Mouse (Mus musculus): ENCODE measurements around the gene Bbx. TPM values are rescaled to one million over a fixed set of nuclear protein-coding genes. Genes with fewer than 3 reads are reported as not detected.

Gene Bbx
- polyA plus RNA-seq, 1 experiment, result 7.2 TPM

DNA sequence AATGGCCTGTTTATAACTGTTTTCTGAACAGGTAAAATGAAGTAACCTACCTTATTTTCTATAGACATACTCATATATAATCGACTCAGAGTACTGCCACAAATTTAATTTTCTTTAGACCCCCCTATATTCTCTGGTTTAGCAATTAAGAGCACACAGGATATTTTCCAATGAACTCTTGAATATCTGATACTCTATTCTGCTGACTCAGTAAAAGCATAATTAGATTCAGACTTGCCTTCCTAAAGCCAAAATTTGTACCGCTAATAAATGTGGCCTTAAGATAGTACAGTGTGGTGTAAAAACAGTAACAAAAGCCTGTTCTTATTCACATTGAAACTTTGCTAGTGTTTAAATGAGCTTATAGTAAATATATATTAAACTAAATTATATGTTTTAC lies 102.5 kb downstream of the Bbx start:
- 92% methylated on average over 2 of the region's 2 CpGs for WGBS
- TF ChIP-seq CTCF (IDR thresholded peaks at IDR 0.05; ENCODE audit: borderline replicate concordance, control insufficient read depth, extremely low read depth, insufficient read depth, low read length, poor library complexity), result no peak
- no peak for TF ChIP-seq POLR2A (IDR thresholded peaks at IDR 0.05; ENCODE audit: control insufficient read depth, extremely low read depth, insufficient read depth, low read length, poor library complexity)
- no peak overlapping the region for H3K4me3 ChIP-seq (ENCODE audit: control insufficient read depth, insufficient read depth, low read length)
- H3K27ac ChIP-seq (ENCODE audit: control insufficient read depth, insufficient read depth, low read length), result no peak overlapping the region
- no peaks in the 10 kb centered on the region for H3K36me3 ChIP-seq (ENCODE audit: control insufficient read depth, insufficient read depth, low read length)
- DNase-seq, result no peak
- H3K27me3 ChIP-seq (ENCODE audit: control insufficient read depth, insufficient read depth, low read length), result no peaks in the 10 kb centered on the region
- H3K4me1 ChIP-seq (replicated peaks; ENCODE audit: control insufficient read depth, insufficient read depth, low read length), result no peaks in the 10 kb centered on the region

DNA sequence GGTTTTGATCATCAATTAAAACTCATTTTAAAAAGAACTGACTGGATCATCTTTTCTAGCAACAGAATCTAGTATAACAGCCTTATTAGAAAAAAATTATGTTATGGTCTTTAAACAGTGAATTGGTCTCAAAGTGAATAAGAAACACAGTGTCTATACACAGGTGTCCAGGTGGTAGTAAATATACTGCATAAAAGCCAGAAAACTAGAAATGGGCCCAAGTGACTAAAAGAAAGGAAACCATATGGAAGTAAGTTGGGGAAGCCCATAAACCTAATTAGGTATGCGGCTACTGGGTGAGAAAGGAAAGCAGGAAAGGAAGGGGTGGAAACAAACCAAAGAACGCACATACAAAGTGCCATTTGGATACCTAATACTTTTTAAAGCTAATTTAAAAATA lies 107.4 kb downstream of the Bbx start:
- WGBS, result 96% methylated on average over 2 of the region's 2 CpGs
- H3K27me3 ChIP-seq (ENCODE audit: control insufficient read depth, insufficient read depth, low read length), result no peaks in the 10 kb centered on the region
- TF ChIP-seq POLR2A (IDR thresholded peaks at IDR 0.05; ENCODE audit: control insufficient read depth, extremely low read depth, insufficient read depth, low read length, poor library complexity) (no peak), CTCF (IDR thresholded peaks at IDR 0.05; ENCODE audit: borderline replicate concordance, control insufficient read depth, extremely low read depth, insufficient read depth, low read length, poor library complexity) (no peak)

GRCm38 (mm10) chr16:50324292-50324691 lies 107.9 kb downstream of the Bbx start:
- Histone ChIP-seq H3K36me3 (ENCODE audit: control insufficient read depth, insufficient read depth, low read length) (no peaks in the 10 kb centered on the region), H3K27ac (ENCODE audit: control insufficient read depth, insufficient read depth, low read length) (no peak overlapping the region), H3K4me1 (replicated peaks; ENCODE audit: control insufficient read depth, insufficient read depth, low read length) (no peaks in the 10 kb centered on the region), H3K4me3 (ENCODE audit: control insufficient read depth, insufficient read depth, low read length) (no peak overlapping the region), H3K27me3 (ENCODE audit: control insufficient read depth, insufficient read depth, low read length) (no peaks in the 10 kb centered on the region)
- WGBS, result 98% methylated on average over 6 of the region's 6 CpGs
- no peak for TF ChIP-seq CTCF (IDR thresholded peaks at IDR 0.05; ENCODE audit: borderline replicate concordance, control insufficient read depth, extremely low read depth, insufficient read depth, low read length, poor library complexity)
- no peak for TF ChIP-seq POLR2A (IDR thresholded peaks at IDR 0.05; ENCODE audit: control insufficient read depth, extremely low read depth, insufficient read depth, low read length, poor library complexity)
- DNase-seq, result no peak

More for the DNA sequence above, 107.4 kb downstream of the Bbx start:
- Histone ChIP-seq H3K27ac (ENCODE audit: control insufficient read depth, insufficient read depth, low read length) (no peak overlapping the region), H3K4me3 (ENCODE audit: control insufficient read depth, insufficient read depth, low read length) (no peak overlapping the region), H3K36me3 (ENCODE audit: control insufficient read depth, insufficient read depth, low read length) (no peaks in the 10 kb centered on the region), H3K4me1 (replicated peaks; ENCODE audit: control insufficient read depth, insufficient read depth, low read length) (no peaks in the 10 kb centered on the region)
- no peak for DNase-seq

GRCm38 (mm10) chr16:50321368-50321767 lies 110.8 kb downstream of the Bbx start:
- no peak for DNase-seq
- Histone ChIP-seq H3K27me3 (ENCODE audit: control insufficient read depth, insufficient read depth, low read length) (no peaks in the 10 kb centered on the region), H3K4me3 (ENCODE audit: control insufficient read depth, insufficient read depth, low read length) (no peak overlapping the region), H3K36me3 (ENCODE audit: control insufficient read depth, insufficient read depth, low read length) (no peaks in the 10 kb centered on the region), H3K27ac (ENCODE audit: control insufficient read depth, insufficient read depth, low read length) (no peak overlapping the region), H3K4me1 (replicated peaks; ENCODE audit: control insufficient read depth, insufficient read depth, low read length) (no peaks in the 10 kb centered on the region)
- WGBS, result 86% methylated on average over 3 of the region's 3 CpGs
- TF ChIP-seq POLR2A (IDR thresholded peaks at IDR 0.05; ENCODE audit: control insufficient read depth, extremely low read depth, insufficient read depth, low read length, poor library complexity) (no peak), CTCF (IDR thresholded peaks at IDR 0.05; ENCODE audit: borderline replicate concordance, control insufficient read depth, extremely low read depth, insufficient read depth, low read length, poor library complexity) (no peak)

GRCm38 (mm10) chr16:50318255-50318654 lies 113.9 kb downstream of the Bbx start:
- peaks cover 2% of the 10 kb centered on the region; the same call in 1 of the 2 replicates for H3K4me1 ChIP-seq (replicated peaks; ENCODE audit: control insufficient read depth, insufficient read depth, low read length)
- no peaks in the 10 kb centered on the region for H3K27me3 ChIP-seq (ENCODE audit: control insufficient read depth, insufficient read depth, low read length)
- H3K4me3 ChIP-seq (ENCODE audit: control insufficient read depth, insufficient read depth, low read length), result no peak overlapping the region
- DNase-seq, result no peak
- no peaks in the 10 kb centered on the region for H3K36me3 ChIP-seq (ENCODE audit: control insufficient read depth, insufficient read depth, low read length)
- no peak overlapping the region for H3K27ac ChIP-seq (ENCODE audit: control insufficient read depth, insufficient read depth, low read length)
- TF ChIP-seq CTCF (IDR thresholded peaks at IDR 0.05; ENCODE audit: borderline replicate concordance, control insufficient read depth, extremely low read depth, insufficient read depth, low read length, poor library complexity) (no peak), POLR2A (IDR thresholded peaks at IDR 0.05; ENCODE audit: control insufficient read depth, extremely low read depth, insufficient read depth, low read length, poor library complexity) (no peak)
- 29% methylated on average over 3 of the region's 3 CpGs for WGBS

GRCm38 (mm10) chr16:50315349-50315969 lies 116.7 kb downstream of the Bbx start:
- Histone ChIP-seq H3K27ac (ENCODE audit: control insufficient read depth, insufficient read depth, low read length) (no peak overlapping the region), H3K4me1 (replicated peaks; ENCODE audit: control insufficient read depth, insufficient read depth, low read length) (peaks cover 2% of the 10 kb centered on the region; the same call in 1 of the 2 replicates), H3K4me3 (ENCODE audit: control insufficient read depth, insufficient read depth, low read length) (no peak overlapping the region), H3K36me3 (ENCODE audit: control insufficient read depth, insufficient read depth, low read length) (no peaks in the 10 kb centered on the region), H3K27me3 (ENCODE audit: control insufficient read depth, insufficient read depth, low read length) (no peaks in the 10 kb centered on the region)
- TF ChIP-seq POLR2A (IDR thresholded peaks at IDR 0.05; ENCODE audit: control insufficient read depth, extremely low read depth, insufficient read depth, low read length, poor library complexity), result no peak
- no peak for TF ChIP-seq CTCF (IDR thresholded peaks at IDR 0.05; ENCODE audit: borderline replicate concordance, control insufficient read depth, extremely low read depth, insufficient read depth, low read length, poor library complexity)
- DNase-seq, result peak; percentile 28
- WGBS, result 44% methylated on average over 1 of the region's 1 CpGs
